Comparison of ENCODE assay signal across 9 mouse cellular contexts in the genomic region with DNA sequence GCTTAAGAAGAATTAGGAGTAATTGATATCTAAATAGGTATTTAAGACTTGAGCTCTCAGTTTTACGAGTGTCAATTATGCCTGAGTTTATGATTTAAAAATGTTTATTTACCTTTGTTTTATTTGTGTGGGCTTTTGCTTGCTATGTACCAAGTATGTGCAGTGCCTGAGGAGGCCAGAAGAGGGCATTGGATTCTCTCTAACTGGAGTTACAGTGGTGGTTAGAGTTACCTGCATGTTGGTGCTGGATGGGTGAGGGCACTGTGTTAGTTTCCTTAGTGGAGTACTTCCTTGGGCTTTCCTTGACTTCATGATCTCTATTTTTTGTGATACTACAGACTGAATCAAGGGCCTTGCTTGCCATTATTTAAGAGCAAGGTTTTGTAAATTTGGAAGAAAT. TPM values are rescaled to one million over a fixed set of nuclear protein-coding genes. Genes with fewer than 3 reads are reported as not detected.
DNase-seq lines count a peak whose midpoint lies in the region; ATAC-seq and TF ChIP-seq lines count a peak whose summit lies in the region.
"Had no signal": no experiment of that assay in that cellular context is flagged by ENCODE, and none has a peak within 500 bp of the region (broad histone marks: within the 10 kb centered on the region; RNA-seq: fewer than 3 reads in every experiment).

No protein-coding gene starts in this region.

- 79% methylated on average over 1 of the region's 1 CpGs for WGBS in hindbrain, embryonic 10.5 days
- 81% methylated on average over 1 of the region's 1 CpGs for WGBS in hindbrain, embryonic 13.5 days
- WGBS in forebrain, postnatal 0 days, result 55% methylated on average over 1 of the region's 1 CpGs

- H3K4me1 ChIP-seq in hindbrain, embryonic 10.5 days (replicated peaks), result no peaks in the 10 kb centered on the region
- H3K4me1 ChIP-seq in hindbrain, embryonic 13.5 days (replicated peaks), result no peaks in the 10 kb centered on the region
- no peaks in the 10 kb centered on the region for H3K4me1 ChIP-seq in ES-E14 (ENCODE audit: control insufficient read depth in 2 of 2, insufficient read depth in 2 of 2, low read length in 2 of 2, poor library complexity in 1 of 2)
- H3K4me1 ChIP-seq in forebrain, postnatal 0 days (ENCODE audit: insufficient read depth), result no peaks in the 10 kb centered on the region
- H3K4me1 ChIP-seq: neural tube, embryonic 13.5 days had no signal

- peak; percentile 59 for TF ChIP-seq CTCF in forebrain, postnatal 0 days (IDR thresholded peaks at IDR 0.05; ENCODE audit: low read depth)

- no peaks in the 10 kb centered on the region for H3K27me3 ChIP-seq in hindbrain, embryonic 10.5 days (ENCODE audit: insufficient read depth, poor library complexity, severe bottlenecking)
- H3K27me3 ChIP-seq in hindbrain, embryonic 13.5 days, result no peaks in the 10 kb centered on the region
- H3K27me3 ChIP-seq in forebrain, postnatal 0 days (ENCODE audit: insufficient read depth, low read length), result no peaks in the 10 kb centered on the region
- H3K27me3 ChIP-seq: neural tube, embryonic 13.5 days had no signal

- H3K9me3 ChIP-seq in hindbrain, embryonic 10.5 days, result peaks cover 5% of the 10 kb centered on the region; the same call in 1 of the 2 replicates
- no peaks in the 10 kb centered on the region for H3K9me3 ChIP-seq in hindbrain, embryonic 13.5 days
- no peaks in the 10 kb centered on the region for H3K9me3 ChIP-seq in ES-E14 (ENCODE audit: control insufficient read depth, insufficient read depth, low read depth, low read length)
- no peaks in the 10 kb centered on the region for H3K9me3 ChIP-seq in forebrain, postnatal 0 days (ENCODE audit: low read length)

- no peak for ATAC-seq in hindbrain, embryonic 13.5 days (ENCODE audit: low FRiP score)
- ATAC-seq in forebrain, postnatal 0 days, result no peak

- in situ Hi-C loops in ES-E14 (cut with MboI; ENCODE audit: low sequenced_read_pairs in 2 of 2, unreplicated experiment in 2 of 2), result no loop called here

- H3K4me2 ChIP-seq in hindbrain, embryonic 13.5 days, result no peak overlapping the region
- H3K4me2 ChIP-seq in forebrain, postnatal 0 days (ENCODE audit: low read depth), result no peak overlapping the region
- H3K4me2 ChIP-seq: neural tube, embryonic 13.5 days had no signal

- no peak overlapping the region for H3K4me3 ChIP-seq in hindbrain, embryonic 10.5 days
- H3K4me3 ChIP-seq in hindbrain, embryonic 13.5 days, result no peak overlapping the region
- no peak overlapping the region for H3K4me3 ChIP-seq in ES-E14 (ENCODE audit: insufficient read depth in 1 of 2, low read depth in 1 of 2, low read length in 2 of 2, poor library complexity in 1 of 2, severe bottlenecking in 1 of 2)
- H3K4me3 ChIP-seq in forebrain, postnatal 0 days (ENCODE audit: low read depth, low read length), result no peak overlapping the region
- H3K4me3 ChIP-seq: neural tube, embryonic 13.5 days had no signal

- H3K27ac ChIP-seq in hindbrain, embryonic 10.5 days, result no peak overlapping the region
- H3K27ac ChIP-seq in hindbrain, embryonic 13.5 days, result no peak overlapping the region
- no peak overlapping the region for H3K27ac ChIP-seq in ES-E14 (ENCODE audit: insufficient read depth, low read depth, low read length, poor library complexity, severe bottlenecking)
- no peak overlapping the region for H3K27ac ChIP-seq in forebrain, postnatal 0 days (ENCODE audit: low read depth, low read length)
- H3K27ac ChIP-seq: neural tube, embryonic 13.5 days had no signal

- H3K9ac ChIP-seq in hindbrain, embryonic 13.5 days, result no peak overlapping the region
- H3K9ac ChIP-seq in ES-E14 (ENCODE audit: insufficient read depth, low read depth, low read length, poor library complexity, severe bottlenecking), result no peak overlapping the region
- no peak overlapping the region for H3K9ac ChIP-seq in forebrain, postnatal 0 days
- H3K9ac ChIP-seq: neural tube, embryonic 13.5 days had no signal

- peak; percentile 16 for DNase-seq in hindbrain, embryonic 10.5 days (ENCODE audit: low spot score)
- DNase-seq in 3T3-L1 (ENCODE audit: low read depth, low spot score), result peak; percentile 30
- no peak for DNase-seq in ES-E14 (ENCODE audit: low read depth, low spot score)
- peak; percentile 24 for DNase-seq in forebrain, postnatal 0 days
- peak; percentile 60 for DNase-seq in retina, embryonic 14.5 days (ENCODE audit: low spot score)
- DNase-seq in urinary bladder, postnatal 10 days (ENCODE audit: low spot score), result no peak
- no peak for DNase-seq in MN1 (ENCODE audit: low spot score)

- peaks cover 52% of the 10 kb centered on the region for H3K36me3 ChIP-seq in hindbrain, embryonic 10.5 days
- peaks cover 55% of the 10 kb centered on the region for H3K36me3 ChIP-seq in hindbrain, embryonic 13.5 days
- peaks cover 7% of the 10 kb centered on the region for H3K36me3 ChIP-seq in ES-E14 (ENCODE audit: control insufficient read depth, insufficient read depth, low read length, poor library complexity, severe bottlenecking)
- H3K36me3 ChIP-seq in forebrain, postnatal 0 days (ENCODE audit: insufficient read depth), result peaks cover 22% of the 10 kb centered on the region

TF ChIP-seq in ES-E14, 5 proteins besides CTCF, POLR2A, EP300 and RAD21:
- TF ChIP-seq ZC3H11A (IDR thresholded peaks at IDR 0.05; ENCODE audit: borderline replicate concordance, low read depth, low read length), result peak; percentile 33; the same call in 1 of the 2 replicates
- TF ChIP-seq HCFC1 (IDR thresholded peaks at IDR 0.05; ENCODE audit: borderline replicate concordance, insufficient read depth, low read length), result no peak
TF ChIP-seq in ES-E14: peak in this region for 1.

RNA-seq across cellular contexts. Expression of gene Brms1l, which starts 10.6 kb away (rescaled TPM):
- polyA plus RNA-seq in hindbrain, embryonic 10.5 days (2016; fragmentation: Nextera tagmentation; extraction: Ambion mirVana), result 31.8 and 34.9 TPM in 2 replicates
- 51.5 and 53.1 TPM in 2 replicates for polyA plus RNA-seq in hindbrain, embryonic 13.5 days (2015; fragmentation: Nextera tagmentation; extraction: Ambion mirVana)
- 15.2 and 23.5 TPM in 2 replicates for total RNA-seq in ES-E14 (2012; rRNA removed)
- total RNA-seq in forebrain, postnatal 0 days (2014; rRNA removed), result 48.0 and 52.9 TPM in 2 replicates
- polyA plus RNA-seq in forebrain, postnatal 0 days (2015; fragmentation: Nextera tagmentation; extraction: Ambion mirVana), result 38.0 and 45.5 TPM in 2 replicates

RNA-seq across cellular contexts. Expression of gene Ralgapa1, which starts 25.8 kb away (rescaled TPM):
- 11.0 and 11.7 TPM in 2 replicates for polyA plus RNA-seq in hindbrain, embryonic 10.5 days (2016; fragmentation: Nextera tagmentation; extraction: Ambion mirVana)
- polyA plus RNA-seq in hindbrain, embryonic 13.5 days (2015; fragmentation: Nextera tagmentation; extraction: Ambion mirVana), result 21.9 and 22.2 TPM in 2 replicates
- total RNA-seq in ES-E14 (2012; rRNA removed), result 8.9 and 11.6 TPM in 2 replicates
- 88.4 and 107 TPM in 2 replicates for total RNA-seq in forebrain, postnatal 0 days (2014; rRNA removed)
- polyA plus RNA-seq in forebrain, postnatal 0 days (2015; fragmentation: Nextera tagmentation; extraction: Ambion mirVana), result 9.9 and 14.8 TPM in 2 replicates

Comparison
In these comparisons a context has a peak if more than half of its experiments do, and no peak if none do; other contexts are left out.
1. DNase-seq: peak in hindbrain, embryonic 10.5 days (single experiment), 3T3-L1 (single experiment), forebrain, postnatal 0 days (single experiment) and retina, embryonic 14.5 days (single experiment); none in ES-E14 (single experiment), urinary bladder, postnatal 10 days (single experiment) and MN1 (single experiment).